Mouse (Mus musculus): ENCODE data around the gene Fthl17b. TPM values are rescaled to one million over a fixed set of nuclear protein-coding genes. Genes with fewer than 3 reads are reported as not detected.
"Not testable (repeated sequence)": the region's sequence is repeated elsewhere in the genome, so short reads cannot be mapped to it uniquely, and the experiment has no call there.

The Fthl17b gene
- not detected in 2 replicates for polyA plus RNA-seq (2015; fragmentation: Nextera tagmentation; extraction: Ambion mirVana)

DNA sequence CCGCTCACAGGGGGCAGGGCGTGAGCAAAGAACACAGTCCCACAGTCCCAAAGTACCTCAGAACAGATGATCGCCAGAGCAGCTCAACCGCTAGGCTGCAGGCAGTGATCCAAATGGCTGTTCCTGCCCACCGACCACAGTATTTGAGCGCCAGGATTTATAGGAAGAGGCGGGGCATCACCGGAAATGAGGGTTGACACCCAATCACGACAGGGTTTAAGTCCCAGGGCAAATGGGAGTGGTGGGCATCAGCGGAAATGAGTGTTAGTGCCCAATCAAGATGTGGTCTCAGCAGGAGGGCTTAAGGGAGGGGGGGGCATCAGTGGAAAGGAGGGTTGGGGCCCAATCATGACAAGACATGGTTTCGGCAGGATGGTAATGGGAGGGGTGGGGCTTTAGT lies at the start of gene Fthl17b:
Gene Fthl17b (minus strand): TSS at position 101 of the 400 bp plus-strand sequence.
- ATAC-seq (replicated peaks); H3K9ac ChIP-seq (replicated peaks); H3K4me1 ChIP-seq; H3K27ac ChIP-seq (replicated peaks); H3K27me3 ChIP-seq; H3K4me2 ChIP-seq (replicated peaks); H3K36me3 ChIP-seq; H3K9me3 ChIP-seq; H3K4me3 ChIP-seq: not testable (repeated sequence)
- WGBS, result 96% methylated on average over 4 of the region's 11 CpGs

DNA sequence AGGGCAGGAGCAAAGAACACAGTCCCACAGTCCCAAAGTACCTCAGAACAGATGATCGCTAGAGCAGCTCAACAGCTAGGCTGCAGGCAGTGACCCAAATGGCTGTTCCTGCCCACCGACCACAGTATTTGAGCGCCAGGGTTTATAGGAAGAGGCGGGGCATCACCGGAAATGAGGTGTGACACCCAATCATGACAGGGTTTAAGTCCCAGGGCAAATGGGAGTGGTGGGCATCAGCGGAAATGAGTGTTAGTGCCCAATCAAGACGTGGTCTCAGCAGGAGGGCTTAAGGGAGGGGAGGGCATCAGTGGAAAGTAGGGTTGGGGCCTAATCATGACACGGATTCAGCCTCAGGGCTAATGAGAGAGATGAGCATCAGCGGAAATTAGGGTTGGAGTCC lies 23.9 kb upstream of the Fthl17b start, which contains the start of gene Fthl17d:
Gene Fthl17d (minus strand): TSS at position 101 of the 400 bp plus-strand sequence.
- H3K36me3 ChIP-seq; H3K4me2 ChIP-seq (replicated peaks); H3K9me3 ChIP-seq; H3K9ac ChIP-seq (replicated peaks); ATAC-seq (replicated peaks); H3K27me3 ChIP-seq; H3K4me3 ChIP-seq; H3K4me1 ChIP-seq; H3K27ac ChIP-seq (replicated peaks): not testable (repeated sequence)
- no CpG with 5 or more reads among the region's 9 CpGs for WGBS

DNA sequence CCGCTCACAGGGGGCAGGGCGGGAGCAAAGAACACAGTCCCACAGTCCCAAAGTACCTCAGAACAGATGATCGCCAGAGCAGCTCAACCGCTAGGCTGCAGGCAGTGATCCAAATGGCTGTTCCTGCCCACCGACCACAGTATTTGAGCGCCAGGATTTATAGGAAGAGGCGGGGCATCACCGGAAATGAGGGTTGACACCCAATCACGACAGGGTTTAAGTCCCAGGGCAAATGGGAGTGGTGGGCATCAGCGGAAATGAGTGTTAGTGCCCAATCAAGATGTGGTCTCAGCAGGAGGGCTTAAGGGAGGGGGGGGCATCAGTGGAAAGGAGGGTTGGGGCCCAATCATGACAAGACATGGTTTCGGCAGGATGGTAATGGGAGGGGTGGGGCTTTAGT lies 13.7 kb upstream of the Fthl17b start, which contains the start of gene Fthl17c:
Gene Fthl17c (minus strand): TSS at position 101 of the 400 bp plus-strand sequence.
- not testable (repeated sequence) for ATAC-seq (replicated peaks)
- WGBS, result no CpG with 5 or more reads among the region's 11 CpGs

GRCm38 (mm10) chrX:8964618-8965017 lies 1.8 kb upstream of the Fthl17b start:
- H3K27me3 ChIP-seq; ATAC-seq (replicated peaks); H3K9ac ChIP-seq (replicated peaks); H3K4me3 ChIP-seq; H3K4me1 ChIP-seq; H3K36me3 ChIP-seq; H3K9me3 ChIP-seq; H3K27ac ChIP-seq (replicated peaks); H3K4me2 ChIP-seq (replicated peaks): not testable (repeated sequence)
- 60% methylated on average over 4 of the region's 4 CpGs for WGBS

More for the DNA sequence above, 13.7 kb upstream of the Fthl17b start, which contains the start of gene Fthl17c:
- not testable (repeated sequence) for H3K9ac ChIP-seq (replicated peaks); H3K4me3 ChIP-seq; H3K27ac ChIP-seq (replicated peaks); H3K4me1 ChIP-seq; H3K36me3 ChIP-seq; H3K4me2 ChIP-seq (replicated peaks); H3K9me3 ChIP-seq; H3K27me3 ChIP-seq

- H3K4me2 ChIP-seq (replicated peaks); H3K36me3 ChIP-seq; H3K27me3 ChIP-seq; H3K4me1 ChIP-seq; H3K4me3 ChIP-seq; H3K9ac ChIP-seq (replicated peaks); H3K27ac ChIP-seq (replicated peaks); H3K9me3 ChIP-seq: not testable (repeated sequence)
- ATAC-seq (replicated peaks), result peak; percentile 85
- WGBS, result 17% methylated on average over 7 of the region's 7 CpGs
Observed at GRCm38 (mm10) chrX:8948130-8948805, 14.5 kb downstream of the Fthl17b start.

DNA sequence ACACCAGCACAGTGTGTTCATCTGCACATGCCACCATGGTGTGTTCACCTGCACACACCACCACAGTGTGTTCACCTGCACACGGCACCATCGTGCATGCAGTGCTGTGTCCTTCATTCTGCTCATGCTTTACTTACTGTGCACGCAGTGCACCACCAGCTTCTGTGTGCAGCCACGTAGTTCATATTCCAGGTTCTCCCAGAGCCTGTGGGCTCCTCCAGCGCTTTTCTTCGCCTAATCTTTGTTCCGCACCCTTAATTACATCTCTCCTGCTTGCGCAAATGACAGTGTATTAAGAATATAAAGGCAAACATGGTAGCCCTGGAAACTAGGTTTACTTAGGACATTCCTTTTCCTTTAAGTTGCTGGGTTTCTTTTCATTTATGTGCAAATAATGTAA lies 18.7 kb downstream of the Fthl17b start:
- Histone ChIP-seq H3K4me1 (no peaks in the 10 kb centered on the region), H3K9ac (replicated peaks) (no peak overlapping the region), H3K27ac (replicated peaks) (no peak overlapping the region), H3K36me3 (no peaks in the 10 kb centered on the region), H3K4me2 (replicated peaks) (no peak overlapping the region), H3K4me3 (no peak overlapping the region), H3K9me3 (no peaks in the 10 kb centered on the region), H3K27me3 (no peaks in the 10 kb centered on the region)
- ATAC-seq (replicated peaks), result no peak
- 67% methylated on average over 8 of the region's 8 CpGs for WGBS

- WGBS, result 19% methylated on average over 4 of the region's 4 CpGs
- Histone ChIP-seq H3K4me3 (no peak overlapping the region), H3K9me3 (no peaks in the 10 kb centered on the region), H3K36me3 (no peaks in the 10 kb centered on the region), H3K9ac (replicated peaks) (no peak overlapping the region), H3K27ac (replicated peaks) (no peak overlapping the region), H3K4me2 (replicated peaks) (no peak overlapping the region), H3K4me1 (no peaks in the 10 kb centered on the region), H3K27me3 (no peaks in the 10 kb centered on the region)
- no peak for ATAC-seq (replicated peaks)
Observed at GRCm38 (mm10) chrX:8927308-8927707, 35.5 kb downstream of the Fthl17b start.

DNA sequence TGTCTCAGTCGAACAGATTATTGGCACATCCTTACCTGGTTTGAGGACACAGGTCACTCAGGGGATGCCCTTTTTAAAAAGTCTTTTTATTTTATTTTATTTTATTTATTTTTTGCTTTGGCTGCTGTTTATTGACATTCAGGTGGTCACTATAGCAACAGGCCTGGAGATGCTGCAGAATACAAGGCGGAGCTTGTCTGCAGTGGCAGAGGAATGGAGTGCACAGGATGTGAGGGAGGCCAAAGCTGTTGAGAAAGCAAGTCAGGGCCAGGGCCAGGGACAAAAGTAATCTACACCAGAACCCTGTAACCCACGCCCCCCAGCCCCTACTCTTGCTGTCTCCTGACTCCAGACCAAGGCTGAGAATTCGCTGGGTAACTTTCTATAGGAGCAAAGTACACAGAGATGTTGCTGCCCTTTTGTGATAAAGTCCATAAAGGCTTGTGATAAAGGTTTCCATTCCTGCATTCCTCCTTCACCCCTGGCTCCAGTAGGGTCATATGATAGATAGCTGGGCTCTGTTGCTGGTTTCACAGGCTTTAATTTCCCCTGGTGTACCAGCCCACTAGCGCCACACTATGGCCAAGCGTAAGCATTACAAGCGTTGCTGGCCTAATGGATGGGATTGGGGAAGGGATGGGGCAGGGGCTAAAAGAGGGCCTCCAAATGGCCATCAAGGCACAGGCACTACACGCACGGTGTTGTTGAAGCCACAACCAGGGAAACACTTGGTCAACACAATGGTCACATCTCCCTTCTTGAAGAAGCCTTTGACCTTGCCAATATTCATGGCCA lies 40.8 kb downstream of the Fthl17b start:
- 56% methylated on average over 9 of the region's 9 CpGs for WGBS
- ATAC-seq (replicated peaks), result peak; percentile 23; the same call in 1 of the 2 replicates
- Histone ChIP-seq H3K27ac (replicated peaks) (no peak overlapping the region), H3K9ac (replicated peaks) (no peak overlapping the region), H3K36me3 (no peaks in the 10 kb centered on the region), H3K9me3 (no peaks in the 10 kb centered on the region), H3K27me3 (no peaks in the 10 kb centered on the region), H3K4me2 (replicated peaks) (no peak overlapping the region), H3K4me1 (no peaks in the 10 kb centered on the region), H3K4me3 (no peak overlapping the region)

DNA sequence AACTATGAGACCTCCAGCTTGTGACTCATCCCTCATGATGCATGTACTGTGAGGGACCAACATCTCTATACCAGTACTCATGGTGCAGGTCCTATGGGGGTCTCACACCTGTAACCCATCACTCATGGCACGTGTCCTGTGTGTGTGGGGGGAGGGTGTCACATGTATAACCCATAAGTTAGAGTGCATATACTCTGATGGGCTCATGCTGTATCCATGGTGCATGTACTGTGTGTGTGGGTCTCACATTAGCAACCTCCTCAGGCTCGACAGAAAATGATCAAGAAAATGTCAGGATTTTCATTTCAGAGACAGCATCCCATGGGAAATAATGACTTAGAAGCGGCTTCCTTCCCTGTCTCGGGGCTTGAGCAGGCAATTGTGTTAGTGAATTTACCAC lies 41.7 kb downstream of the Fthl17b start:
- Histone ChIP-seq H3K27ac (replicated peaks) (no peak overlapping the region), H3K36me3 (no peaks in the 10 kb centered on the region), H3K4me3 (no peak overlapping the region), H3K4me2 (replicated peaks) (no peak overlapping the region), H3K27me3 (no peaks in the 10 kb centered on the region), H3K9ac (replicated peaks) (no peak overlapping the region), H3K4me1 (no peaks in the 10 kb centered on the region), H3K9me3 (no peaks in the 10 kb centered on the region)
- no peak for ATAC-seq (replicated peaks)
- 70% methylated on average over 4 of the region's 4 CpGs for WGBS

Other genes starting within 250 kb of the Fthl17b start
- not detected in 2 replicates for gene Ssx9, start 214.5 kb downstream of the Fthl17b start, polyA plus RNA-seq (2015; fragmentation: Nextera tagmentation; extraction: Ambion mirVana)
- not detected in 2 replicates for gene Ssxb5, start 159.3 kb downstream of the Fthl17b start, polyA plus RNA-seq (2015; fragmentation: Nextera tagmentation; extraction: Ambion mirVana)
- gene Gm6592, start 119.0 kb downstream of the Fthl17b start, polyA plus RNA-seq (2015; fragmentation: Nextera tagmentation; extraction: Ambion mirVana), result not detected in 2 replicates
- not detected in 2 replicates for gene Gm5751, start 88.7 kb downstream of the Fthl17b start, polyA plus RNA-seq (2015; fragmentation: Nextera tagmentation; extraction: Ambion mirVana)
- 12.3 and 14.0 TPM in 2 replicates for gene B630019K06Rik, start 70.6 kb downstream of the Fthl17b start, polyA plus RNA-seq (2015; fragmentation: Nextera tagmentation; extraction: Ambion mirVana)
- not detected in 2 replicates for gene Fthl17c, start 13.6 kb upstream of the Fthl17b start, polyA plus RNA-seq (2015; fragmentation: Nextera tagmentation; extraction: Ambion mirVana)
- not detected in 2 replicates for gene Fthl17d, start 23.8 kb upstream of the Fthl17b start, polyA plus RNA-seq (2015; fragmentation: Nextera tagmentation; extraction: Ambion mirVana)
- gene Fthl17e, start 70.5 kb upstream of the Fthl17b start, polyA plus RNA-seq (2015; fragmentation: Nextera tagmentation; extraction: Ambion mirVana), result not detected in 2 replicates
- gene Fthl17f, start 100.0 kb upstream of the Fthl17b start, polyA plus RNA-seq (2015; fragmentation: Nextera tagmentation; extraction: Ambion mirVana), result not detected in 2 replicates
- not detected in 2 replicates for gene 4930402K13Rik, start 141.6 kb upstream of the Fthl17b start, polyA plus RNA-seq (2015; fragmentation: Nextera tagmentation; extraction: Ambion mirVana)
- 8.0 TPM in 2 replicates for gene Lancl3, start 236.9 kb upstream of the Fthl17b start, polyA plus RNA-seq (2015; fragmentation: Nextera tagmentation; extraction: Ambion mirVana)

All from forebrain, embryonic 15.5 days (tissue).